Mouse (Mus musculus): Measurements from ENCODE around the gene Ltn1. TPM values are rescaled to one million over a fixed set of nuclear protein-coding genes. Genes with fewer than 3 reads are reported as not detected.

The Ltn1 gene
- polyA plus RNA-seq, 1 experiment from 2014 or later, result 21.8 TPM

DNA sequence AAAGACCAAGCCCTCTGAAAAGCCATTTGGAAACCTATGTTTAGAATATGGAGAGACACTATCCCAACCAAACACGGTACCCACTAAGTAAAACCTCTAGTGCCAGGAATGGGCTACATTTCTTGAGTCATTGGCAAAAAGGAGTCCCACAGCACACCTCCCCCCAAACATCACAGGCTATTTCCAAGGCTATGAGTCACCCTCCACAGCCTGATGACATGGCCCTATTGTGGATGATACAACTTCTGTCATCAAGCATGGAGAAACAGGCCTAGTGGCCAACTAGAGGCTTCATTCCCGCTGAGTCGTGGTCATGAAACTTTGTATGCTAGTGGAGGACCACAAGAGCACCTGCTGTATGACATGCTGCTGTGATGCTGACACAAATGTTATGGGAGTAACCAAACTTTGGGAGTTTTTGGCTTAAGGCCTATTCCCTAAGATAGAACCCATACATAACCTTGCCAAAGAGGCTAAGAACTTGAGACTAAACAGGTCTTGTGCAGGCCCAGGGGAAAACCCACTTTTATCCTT, 44.9 kb downstream of the Ltn1 start:
- over 99% methylated on average over 3 of the region's 3 CpGs for WGBS
- Histone ChIP-seq H3K4me1 (no peaks in the 10 kb centered on the region), H3K9ac (replicated peaks) (no peak overlapping the region), H3K9me3 (replicated peaks) (no peaks in the 10 kb centered on the region), H3K27ac (replicated peaks) (no peak overlapping the region), H3K36me3 (peaks cover 62% of the 10 kb centered on the region), H3K4me3 (replicated peaks) (no peak overlapping the region), H3K4me2 (no peak overlapping the region), H3K27me3 (replicated peaks) (no peaks in the 10 kb centered on the region)
- no peak for ATAC-seq (ENCODE audit: low FRiP score)

DNA sequence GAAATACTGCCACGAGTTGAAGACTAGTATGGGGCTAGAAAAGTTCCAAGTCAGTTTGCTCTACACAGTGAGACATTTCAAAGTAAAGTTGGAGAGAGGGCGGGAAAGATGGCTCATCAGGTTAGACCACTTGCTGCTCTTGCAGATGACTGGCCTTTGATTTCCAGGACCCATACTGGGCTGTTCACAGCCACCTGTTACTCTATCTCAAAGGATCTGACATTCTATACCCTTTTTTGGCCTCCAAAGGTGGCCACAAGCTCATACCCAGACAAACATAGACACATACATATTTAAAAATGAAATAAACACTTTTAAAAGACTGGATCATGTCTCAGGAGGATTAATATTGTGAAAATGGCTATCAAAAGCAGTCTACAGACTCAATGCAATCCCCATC, 48.0 kb downstream of the Ltn1 start:
- Histone ChIP-seq H3K27me3 (replicated peaks) (no peaks in the 10 kb centered on the region), H3K4me3 (replicated peaks) (no peak overlapping the region), H3K9me3 (replicated peaks) (no peaks in the 10 kb centered on the region), H3K9ac (replicated peaks) (no peak overlapping the region), H3K27ac (replicated peaks) (no peak overlapping the region), H3K4me2 (no peak overlapping the region), H3K36me3 (peaks cover 78% of the 10 kb centered on the region), H3K4me1 (no peaks in the 10 kb centered on the region)
- ATAC-seq (ENCODE audit: low FRiP score), result no peak
- WGBS, result 71% methylated on average over 2 of the region's 2 CpGs

DNA sequence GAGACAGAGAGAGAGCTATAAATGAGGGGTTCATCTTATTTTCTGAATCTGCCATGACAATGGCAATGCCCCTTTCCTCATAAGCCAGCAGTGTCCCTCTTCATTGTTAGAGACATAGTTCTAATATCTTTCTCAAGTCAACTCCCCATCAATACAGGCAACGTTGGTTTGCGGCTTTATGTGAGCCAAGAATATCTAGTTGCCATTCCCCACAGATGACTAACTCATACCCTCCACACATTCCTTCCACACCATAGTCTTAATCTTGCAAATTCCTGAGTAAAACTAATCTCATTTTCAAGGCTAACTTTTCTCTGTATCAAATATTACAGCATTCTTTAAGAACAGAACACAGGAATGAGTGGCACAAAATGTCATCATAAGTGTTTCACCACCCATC, 49.4 kb downstream of the Ltn1 start:
- H3K4me3 ChIP-seq (replicated peaks), result no peak overlapping the region
- WGBS, result 96% methylated on average over 2 of the region's 2 CpGs
- H3K9ac ChIP-seq (replicated peaks), result no peak overlapping the region
- no peak overlapping the region for H3K27ac ChIP-seq (replicated peaks)
- H3K4me1 ChIP-seq, result no peaks in the 10 kb centered on the region
- H3K9me3 ChIP-seq (replicated peaks), result no peaks in the 10 kb centered on the region
- no peaks in the 10 kb centered on the region for H3K27me3 ChIP-seq (replicated peaks)
- H3K36me3 ChIP-seq, result peaks cover 76% of the 10 kb centered on the region
- H3K4me2 ChIP-seq, result no peak overlapping the region
- no peak for ATAC-seq (ENCODE audit: low FRiP score)

DNA sequence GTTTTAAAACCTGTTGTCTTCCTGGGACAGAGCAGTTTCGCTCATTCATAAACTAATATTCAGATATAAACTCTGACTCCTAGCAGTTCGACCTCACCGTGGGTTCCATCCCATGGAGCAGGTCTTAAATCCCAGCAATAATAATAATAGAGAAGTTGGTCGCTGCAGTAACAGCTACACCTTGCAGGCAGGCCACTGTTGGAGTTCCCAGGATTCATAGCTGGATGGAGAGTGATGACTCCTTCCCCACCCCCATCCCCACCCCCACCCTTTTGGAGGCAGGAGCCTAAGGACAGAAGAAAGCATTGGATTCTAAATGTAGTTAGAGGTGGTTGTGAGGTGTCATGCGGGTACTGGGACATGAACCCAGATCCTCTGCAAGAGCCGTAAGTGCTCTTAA, 66.0 kb downstream of the Ltn1 start:
- WGBS, result 95% methylated on average over 6 of the region's 6 CpGs
- Histone ChIP-seq H3K4me2 (no peak overlapping the region), H3K9me3 (replicated peaks) (no peaks in the 10 kb centered on the region), H3K4me1 (no peaks in the 10 kb centered on the region), H3K9ac (replicated peaks) (no peak overlapping the region), H3K4me3 (replicated peaks) (no peak overlapping the region), H3K27me3 (replicated peaks) (no peaks in the 10 kb centered on the region), H3K36me3 (peaks cover 38% of the 10 kb centered on the region), H3K27ac (replicated peaks) (no peak overlapping the region)
- no peak for ATAC-seq (ENCODE audit: low FRiP score)

DNA sequence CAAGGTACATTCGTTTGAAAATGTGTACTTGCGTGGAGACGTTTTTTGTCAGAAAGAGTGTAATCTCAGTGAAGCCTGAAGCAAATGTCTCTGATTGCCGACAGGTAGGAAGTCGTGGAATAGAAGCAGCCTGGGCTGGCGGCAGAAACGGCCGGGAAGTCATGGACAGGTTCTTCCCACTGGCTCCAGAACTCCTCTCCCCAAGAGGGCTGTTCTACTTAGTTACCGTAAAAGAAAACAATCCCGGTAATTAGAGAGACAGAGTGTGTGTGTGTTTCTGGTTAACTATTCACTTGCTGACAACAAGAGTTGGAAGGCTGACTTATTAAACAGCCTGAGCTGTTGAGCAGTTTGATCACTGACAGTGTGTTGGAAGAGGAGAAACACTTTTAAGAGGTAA, 66.4 kb downstream of the Ltn1 start:
- H3K9me3 ChIP-seq (replicated peaks), result no peaks in the 10 kb centered on the region
- no peak overlapping the region for H3K4me3 ChIP-seq (replicated peaks)
- no peak for ATAC-seq (ENCODE audit: low FRiP score)
- no peaks in the 10 kb centered on the region for H3K4me1 ChIP-seq
- no peak overlapping the region for H3K27ac ChIP-seq (replicated peaks)
- no peak overlapping the region for H3K4me2 ChIP-seq
- H3K27me3 ChIP-seq (replicated peaks), result no peaks in the 10 kb centered on the region
- no peak overlapping the region for H3K9ac ChIP-seq (replicated peaks)
- H3K36me3 ChIP-seq, result peaks cover 38% of the 10 kb centered on the region
- WGBS, result 62% methylated on average over 10 of the region's 10 CpGs

DNA sequence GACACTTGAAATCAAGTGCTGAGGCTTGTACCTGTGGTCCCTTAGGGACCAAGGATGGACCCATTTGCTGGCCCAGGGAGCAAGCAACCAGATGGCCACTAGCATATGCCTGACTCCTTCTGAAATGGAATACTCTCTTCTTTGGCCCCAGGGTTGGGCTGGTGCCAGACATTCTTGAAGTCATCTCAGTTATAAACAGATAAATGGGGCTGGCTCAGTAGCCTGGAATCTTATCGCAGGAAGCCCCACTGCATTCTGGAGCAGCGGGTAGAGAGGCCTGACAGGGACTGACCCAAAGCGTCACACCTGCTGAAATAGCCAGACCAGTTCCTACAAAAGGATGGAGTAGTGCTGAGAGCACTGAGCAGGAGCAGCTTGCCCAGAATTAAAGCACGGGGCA, 68.2 kb downstream of the Ltn1 start:
- Histone ChIP-seq H3K4me1 (no peaks in the 10 kb centered on the region), H3K9ac (replicated peaks) (no peak overlapping the region), H3K4me2 (no peak overlapping the region), H3K4me3 (replicated peaks) (no peak overlapping the region), H3K36me3 (peaks cover 45% of the 10 kb centered on the region), H3K9me3 (replicated peaks) (no peaks in the 10 kb centered on the region), H3K27me3 (replicated peaks) (no peaks in the 10 kb centered on the region), H3K27ac (replicated peaks) (no peak overlapping the region)
- ATAC-seq (ENCODE audit: low FRiP score), result no peak
- 87% methylated on average over 4 of the region's 4 CpGs for WGBS

DNA sequence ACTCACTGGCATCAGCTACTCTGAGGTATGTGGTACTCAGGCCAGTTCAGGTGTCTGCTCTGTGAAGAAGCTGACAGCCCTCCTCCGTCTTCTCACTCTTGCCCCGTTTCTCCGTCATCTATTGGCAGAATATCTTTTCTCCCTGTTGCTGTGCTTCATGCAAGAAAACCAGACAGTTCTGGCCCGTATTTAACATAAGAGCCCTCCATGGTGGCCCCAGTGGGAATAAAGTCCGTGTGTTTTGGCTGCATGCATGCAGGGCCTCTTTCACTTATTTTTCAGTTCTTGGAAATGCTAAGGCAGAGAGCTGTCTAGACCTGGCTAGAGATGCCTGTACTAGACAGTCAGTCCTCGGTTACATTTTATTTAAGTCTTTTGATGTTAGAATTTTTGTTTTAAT, 72.3 kb downstream of the Ltn1 start:
- H3K4me3 ChIP-seq (replicated peaks), result no peak overlapping the region
- no peak overlapping the region for H3K4me2 ChIP-seq
- 92% methylated on average over 6 of the region's 6 CpGs for WGBS
- H3K4me1 ChIP-seq, result no peaks in the 10 kb centered on the region; the same call in 1 of the 2 replicates
- H3K27ac ChIP-seq (replicated peaks), result no peak overlapping the region
- H3K9ac ChIP-seq (replicated peaks), result no peak overlapping the region
- ATAC-seq (ENCODE audit: low FRiP score), result no peak
- no peaks in the 10 kb centered on the region for H3K27me3 ChIP-seq (replicated peaks)
- no peaks in the 10 kb centered on the region for H3K9me3 ChIP-seq (replicated peaks)
- H3K36me3 ChIP-seq, result peaks cover 49% of the 10 kb centered on the region

DNA sequence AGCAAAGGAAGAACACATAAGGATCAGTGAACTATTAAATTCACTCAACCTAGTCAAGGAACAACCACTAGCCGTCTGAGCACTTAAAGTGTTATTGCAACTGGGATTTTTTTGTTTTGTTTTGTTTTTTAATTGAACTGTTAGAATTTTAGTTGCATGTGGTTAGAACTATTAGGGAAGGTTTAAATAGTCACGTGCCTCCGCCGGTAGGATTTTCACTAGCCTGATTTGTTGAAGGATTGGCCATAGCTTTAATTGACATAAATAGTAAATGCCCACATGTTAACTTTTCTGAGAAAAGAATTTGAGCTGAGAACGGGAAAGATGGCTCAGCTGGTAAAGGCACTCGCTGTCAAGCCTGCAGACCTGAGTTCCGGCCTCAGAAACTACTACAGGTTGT, 77.7 kb downstream of the Ltn1 start:
- Histone ChIP-seq H3K27me3 (replicated peaks) (peaks cover 2% of the 10 kb centered on the region; the same call in 1 of the 2 replicates), H3K36me3 (peaks cover 19% of the 10 kb centered on the region), H3K27ac (replicated peaks) (peak overlapping the region; percentile 97), H3K9me3 (replicated peaks) (no peaks in the 10 kb centered on the region), H3K9ac (replicated peaks) (peak overlapping the region; percentile 68; the same call in 1 of the 2 replicates), H3K4me3 (replicated peaks) (peak overlapping the region; percentile 89), H3K4me1 (peaks cover 8% of the 10 kb centered on the region), H3K4me2 (peak overlapping the region; percentile 62)
- 77% methylated on average over 7 of the region's 7 CpGs for WGBS
- ATAC-seq (ENCODE audit: low FRiP score), result peak; percentile 2; the same call in 1 of the 2 replicates

DNA sequence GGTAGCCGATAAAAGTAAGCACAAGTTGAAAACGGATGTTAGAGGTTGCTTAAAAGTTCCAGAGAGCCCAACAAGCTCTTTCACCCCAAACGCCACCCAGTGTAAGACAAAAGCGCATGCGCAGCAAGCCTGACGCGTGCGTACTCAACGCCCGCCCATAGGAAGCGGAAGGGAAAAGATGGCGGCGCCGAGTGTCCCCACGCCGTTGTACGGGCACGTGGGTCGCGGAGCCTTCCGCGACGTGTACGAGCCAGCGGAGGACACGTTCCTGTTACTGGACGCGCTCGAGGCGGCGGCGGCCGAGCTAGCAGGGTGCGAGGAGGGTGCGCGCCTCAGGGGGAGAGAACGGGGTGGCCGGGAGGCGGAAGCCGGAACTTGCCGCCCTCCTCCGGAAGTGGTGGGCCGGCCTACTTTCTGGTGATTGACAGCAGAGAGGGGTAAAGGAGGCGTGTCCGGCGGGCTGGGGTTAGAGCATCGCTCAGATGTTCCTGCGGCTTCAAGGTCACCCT, 78.3 kb downstream of the Ltn1 start, which contains the start of gene N6amt1:
Gene N6amt1 (plus strand): TSS at position 111 of the 509 bp plus-strand sequence.
- Histone ChIP-seq H3K9me3 (replicated peaks) (no peaks in the 10 kb centered on the region), H3K9ac (replicated peaks) (peak within 1 kb of the TSS; percentile 68), H3K27ac (replicated peaks) (peak within 1 kb of the TSS; percentile 97), H3K27me3 (replicated peaks) (peaks cover 2% of the 10 kb centered on the region; the same call in 1 of the 2 replicates), H3K4me2 (peak within 1 kb of the TSS; percentile 62), H3K4me1 (peaks cover 8% of the 10 kb centered on the region), H3K4me3 (replicated peaks) (peak within 1 kb of the TSS; percentile 89), H3K36me3 (peaks cover 15% of the 10 kb centered on the region)
- peak; percentile 98 for ATAC-seq (ENCODE audit: low FRiP score)
- under 1% methylated on average over 48 of the region's 48 CpGs for WGBS

DNA sequence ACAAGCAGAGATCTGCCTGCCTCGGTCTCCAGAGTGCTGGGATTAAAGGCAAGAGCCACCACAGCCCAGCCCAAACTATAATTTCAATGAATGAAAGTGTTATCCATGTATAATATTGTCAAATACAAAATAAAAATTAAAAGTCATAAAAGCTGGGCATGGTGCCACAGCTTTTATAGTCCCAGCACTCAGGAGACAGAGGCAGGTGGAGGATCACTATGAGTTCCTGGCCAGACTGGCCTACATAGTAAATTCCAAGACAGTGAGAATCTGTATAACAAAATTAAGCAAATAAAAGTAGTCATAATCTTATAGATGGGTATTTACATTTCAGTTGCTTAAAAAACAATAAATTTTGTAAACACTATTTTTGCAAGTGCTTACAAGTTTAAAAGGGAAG, 78.8 kb downstream of the Ltn1 start:
- 97% methylated on average over 1 of the region's 1 CpGs for WGBS
- peaks cover 2% of the 10 kb centered on the region; the same call in 1 of the 2 replicates for H3K27me3 ChIP-seq (replicated peaks)
- H3K9me3 ChIP-seq (replicated peaks), result no peaks in the 10 kb centered on the region
- H3K4me1 ChIP-seq, result peaks cover 8% of the 10 kb centered on the region
- peak; percentile 33 for ATAC-seq (ENCODE audit: low FRiP score)
- peak overlapping the region; percentile 89 for H3K4me3 ChIP-seq (replicated peaks)
- H3K9ac ChIP-seq (replicated peaks), result no peak overlapping the region
- H3K27ac ChIP-seq (replicated peaks), result no peak overlapping the region; the same call in 1 of the 2 replicates
- H3K36me3 ChIP-seq, result peaks cover 10% of the 10 kb centered on the region
- peak overlapping the region; percentile 62 for H3K4me2 ChIP-seq

DNA sequence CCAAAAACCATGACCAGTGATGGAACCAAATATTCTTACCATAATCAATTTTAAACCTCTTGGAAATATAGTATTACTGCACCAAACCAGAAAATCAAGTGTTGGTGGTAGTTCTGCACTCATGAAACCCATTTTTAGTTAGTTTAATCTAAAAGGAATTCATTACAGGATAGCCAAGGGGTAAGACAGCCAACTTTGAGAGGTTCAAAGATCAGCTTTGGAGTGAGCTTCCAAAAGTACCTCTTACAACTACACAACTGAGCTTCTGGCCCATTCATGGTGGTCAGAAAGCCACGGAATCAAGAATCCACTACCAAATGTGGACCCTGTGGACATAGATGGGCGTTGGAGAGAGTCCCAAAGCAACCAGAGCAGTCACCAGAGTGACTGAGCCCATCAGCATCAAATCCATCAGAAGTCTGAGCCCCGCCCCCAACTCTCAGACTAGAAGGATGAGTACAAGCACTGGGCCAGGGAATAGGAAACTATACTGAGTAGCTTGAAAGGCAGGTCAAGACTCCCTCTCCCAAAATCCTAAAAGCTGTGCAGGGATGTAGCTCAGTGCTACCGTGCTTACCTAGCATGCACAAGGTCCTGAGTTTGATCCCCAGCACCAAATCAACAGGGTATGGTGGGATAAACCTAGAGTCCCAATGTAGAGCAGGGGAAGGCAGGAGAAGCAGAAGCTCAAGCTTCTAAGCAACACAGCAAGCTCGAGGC, 80.9 kb downstream of the Ltn1 start:
- H3K27me3 ChIP-seq (replicated peaks), result peaks cover 2% of the 10 kb centered on the region; the same call in 1 of the 2 replicates
- ATAC-seq (ENCODE audit: low FRiP score), result no peak
- 84% methylated on average over 5 of the region's 5 CpGs for WGBS

DNA sequence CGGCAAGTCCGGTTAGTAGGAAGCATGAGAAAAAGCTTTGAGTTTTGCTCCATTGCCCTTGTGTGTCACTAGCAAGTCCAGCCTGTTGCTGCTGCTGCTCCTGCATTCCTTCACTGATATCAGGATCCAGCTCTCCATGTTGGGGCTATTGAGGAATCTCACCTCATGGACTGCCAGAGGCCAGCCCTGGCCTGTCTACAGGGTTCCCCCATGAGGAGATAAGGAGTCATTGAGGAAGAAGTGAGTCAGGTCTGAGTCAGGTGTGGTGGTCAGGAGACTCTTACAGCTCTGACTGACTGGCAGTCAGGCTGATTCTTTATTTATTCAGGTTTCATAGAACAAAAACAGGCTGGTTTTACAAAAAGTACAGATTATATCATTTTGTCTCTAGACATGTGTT, 84.3 kb downstream of the Ltn1 start:
- WGBS, result 89% methylated on average over 2 of the region's 2 CpGs
- ATAC-seq (ENCODE audit: low FRiP score), result no peak
- no peak overlapping the region for H3K4me3 ChIP-seq (replicated peaks)

More for the DNA sequence above, 80.9 kb downstream of the Ltn1 start:
- Histone ChIP-seq H3K4me3 (replicated peaks) (no peak overlapping the region), H3K4me2 (no peak overlapping the region), H3K4me1 (peaks cover 8% of the 10 kb centered on the region), H3K27ac (replicated peaks) (no peak overlapping the region), H3K9ac (replicated peaks) (no peak overlapping the region), H3K9me3 (replicated peaks) (no peaks in the 10 kb centered on the region), H3K36me3 (no peaks in the 10 kb centered on the region)

More for the DNA sequence above, 84.3 kb downstream of the Ltn1 start:
- no peaks in the 10 kb centered on the region for H3K36me3 ChIP-seq
- H3K4me2 ChIP-seq, result no peak overlapping the region
- H3K9me3 ChIP-seq (replicated peaks), result no peaks in the 10 kb centered on the region
- peaks cover 2% of the 10 kb centered on the region; the same call in 1 of the 2 replicates for H3K27me3 ChIP-seq (replicated peaks)
- no peak overlapping the region for H3K9ac ChIP-seq (replicated peaks)
- no peak overlapping the region for H3K27ac ChIP-seq (replicated peaks)
- no peaks in the 10 kb centered on the region for H3K4me1 ChIP-seq

Data from neural tube, embryonic 15.5 days (tissue).